8 mouse cellular contexts compared by ENCODE assay signal in the genomic region with DNA sequence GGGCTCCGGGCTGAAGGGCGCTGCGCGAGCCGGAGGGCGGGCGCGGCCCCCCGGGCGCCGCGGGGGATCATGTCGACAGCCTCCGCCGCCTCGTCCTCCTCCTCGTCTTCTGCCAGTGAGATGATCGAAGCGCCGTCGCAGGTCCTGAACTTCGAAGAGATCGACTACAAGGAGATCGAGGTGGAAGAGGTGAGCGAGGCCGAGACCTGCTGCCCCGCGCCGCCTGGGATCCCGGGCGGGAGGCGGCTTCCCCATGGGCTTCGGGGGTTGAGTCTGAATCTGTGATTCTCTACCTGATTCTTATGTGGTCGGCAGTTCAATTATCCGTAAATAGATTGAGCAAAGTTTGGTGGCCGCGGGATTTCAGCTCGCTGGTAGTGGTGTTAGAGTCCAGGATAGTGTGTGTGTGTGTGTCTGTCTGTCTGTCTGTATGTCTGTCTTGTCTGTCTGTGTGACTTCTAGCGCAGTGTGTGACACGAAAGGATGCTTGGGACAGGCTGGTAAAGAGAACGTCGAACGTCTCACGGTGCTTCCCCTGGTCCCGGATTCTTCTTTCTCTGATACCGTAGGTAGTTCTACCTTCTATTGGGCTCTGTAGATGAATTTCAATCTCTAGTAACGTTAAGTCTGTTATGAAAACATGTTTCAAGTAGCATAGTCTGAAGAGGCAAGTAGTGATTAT. TPM values are rescaled to one million over a fixed set of nuclear protein-coding genes. Genes with fewer than 3 reads are reported as not detected.
DNase-seq lines count a peak whose midpoint lies in the region; ATAC-seq and TF ChIP-seq lines count a peak whose summit lies in the region.

No protein-coding gene starts in this region.

- H3K4me1 ChIP-seq in intestine, embryonic 14.5 days (replicated peaks; ENCODE audit: control insufficient read depth, insufficient read depth, low read length) = peaks cover 15% of the 10 kb centered on the region
- peaks cover 28% of the 10 kb centered on the region for H3K4me1 ChIP-seq in midbrain, embryonic 13.5 days (replicated peaks)

- peak overlapping the region; percentile 88 for H3K4me2 ChIP-seq in intestine, embryonic 14.5 days (ENCODE audit: low read length)
- H3K4me2 ChIP-seq in midbrain, embryonic 13.5 days (replicated peaks) = peak overlapping the region; percentile 74

- H3K27me3 ChIP-seq in intestine, embryonic 14.5 days (replicated peaks; ENCODE audit: control insufficient read depth, insufficient read depth, low read length) = no peaks in the 10 kb centered on the region
- H3K27me3 ChIP-seq in midbrain, embryonic 13.5 days = no peaks in the 10 kb centered on the region

- no peak for DNase-seq in gastrocnemius, adult 2 months
- DNase-seq in gastrocnemius, postnatal 25 days = no peak
- DNase-seq in thymus, postnatal 0 days (ENCODE audit: low spot score) = peak; percentile 21
- DNase-seq in thymus, postnatal 36 days = no peak
- no peak for DNase-seq in intestine, embryonic 14.5 days (ENCODE audit: low spot score)
- no peak for DNase-seq in right cerebral cortex, postnatal 14 days
- DNase-seq in gastrocnemius, adult 18-20 months (ENCODE audit: low spot score) = no peak

- intact Hi-C loops in gastrocnemius, adult 2 months (cut with DNase I) = no loop called here

- peak overlapping the region; percentile 100 for H3K27ac ChIP-seq in gastrocnemius, adult 2 months
- peak overlapping the region; percentile 99 for H3K27ac ChIP-seq in intestine, embryonic 14.5 days (ENCODE audit: low read depth)
- peak overlapping the region; percentile 98 for H3K27ac ChIP-seq in midbrain, embryonic 13.5 days

- no peaks in the 10 kb centered on the region for H3K36me3 ChIP-seq in intestine, embryonic 14.5 days (ENCODE audit: control insufficient read depth, insufficient read depth, low read length)
- H3K36me3 ChIP-seq in midbrain, embryonic 13.5 days = no peaks in the 10 kb centered on the region

- ATAC-seq in intestine, embryonic 14.5 days (replicated peaks; ENCODE audit: low FRiP score, low TSS enrichment, low read depth) = peak; percentile 51
- ATAC-seq in midbrain, embryonic 13.5 days = peak; percentile 7; the same call in 1 of the 2 replicates

- under 1% methylated on average over 46 of the region's 47 CpGs for WGBS in intestine, embryonic 14.5 days
- under 1% methylated on average over 43 of the region's 47 CpGs for WGBS in midbrain, embryonic 13.5 days

- no peak for TF ChIP-seq CTCF in gastrocnemius, adult 2 months (IDR thresholded peaks at IDR 0.05)

- no peaks in the 10 kb centered on the region for H3K9me3 ChIP-seq in intestine, embryonic 14.5 days (ENCODE audit: control insufficient read depth, low read length)
- no peaks in the 10 kb centered on the region for H3K9me3 ChIP-seq in midbrain, embryonic 13.5 days

- peak overlapping the region; percentile 74 for H3K9ac ChIP-seq in intestine, embryonic 14.5 days (ENCODE audit: low read length)
- peak overlapping the region; percentile 90 for H3K9ac ChIP-seq in midbrain, embryonic 13.5 days (replicated peaks)

- peak overlapping the region; percentile 76 for H3K4me3 ChIP-seq in gastrocnemius, adult 2 months
- peak overlapping the region; percentile 70 for H3K4me3 ChIP-seq in intestine, embryonic 14.5 days (ENCODE audit: low read depth, low read length)
- H3K4me3 ChIP-seq in midbrain, embryonic 13.5 days (replicated peaks) = peak overlapping the region; percentile 83

RNA-seq across cellular contexts. Expression of a gene that starts 0.4 kb away (rescaled TPM):
- total RNA-seq in gastrocnemius, adult 2 months (2021) = 10 to 100 TPM; 38.9 to 41.1 TPM
- 10 to 100 TPM; 29.6 to 33.9 TPM for total RNA-seq in gastrocnemius, postnatal 25 days (2021)
- 26.5 and 28.3 TPM in 2 replicates for polyA plus RNA-seq in thymus, postnatal 0 days (2015; fragmentation: Nextera tagmentation; extraction: Ambion mirVana)
- 32.1 and 35.9 TPM in 2 replicates for polyA plus RNA-seq in intestine, embryonic 14.5 days (2014; fragmentation: Nextera tagmentation; extraction: Ambion mirVana)
- 29.5 and 32.0 TPM in 2 replicates for polyA plus RNA-seq in midbrain, embryonic 13.5 days (2015; fragmentation: Nextera tagmentation; extraction: Ambion mirVana)
- 10 to 100 TPM; 40.1 to 42.6 TPM for total RNA-seq in gastrocnemius, adult 18-20 months (2021)
